Mouse (Mus musculus): ENCODE results near the gene Trmo.

Trmo gene

DNA sequence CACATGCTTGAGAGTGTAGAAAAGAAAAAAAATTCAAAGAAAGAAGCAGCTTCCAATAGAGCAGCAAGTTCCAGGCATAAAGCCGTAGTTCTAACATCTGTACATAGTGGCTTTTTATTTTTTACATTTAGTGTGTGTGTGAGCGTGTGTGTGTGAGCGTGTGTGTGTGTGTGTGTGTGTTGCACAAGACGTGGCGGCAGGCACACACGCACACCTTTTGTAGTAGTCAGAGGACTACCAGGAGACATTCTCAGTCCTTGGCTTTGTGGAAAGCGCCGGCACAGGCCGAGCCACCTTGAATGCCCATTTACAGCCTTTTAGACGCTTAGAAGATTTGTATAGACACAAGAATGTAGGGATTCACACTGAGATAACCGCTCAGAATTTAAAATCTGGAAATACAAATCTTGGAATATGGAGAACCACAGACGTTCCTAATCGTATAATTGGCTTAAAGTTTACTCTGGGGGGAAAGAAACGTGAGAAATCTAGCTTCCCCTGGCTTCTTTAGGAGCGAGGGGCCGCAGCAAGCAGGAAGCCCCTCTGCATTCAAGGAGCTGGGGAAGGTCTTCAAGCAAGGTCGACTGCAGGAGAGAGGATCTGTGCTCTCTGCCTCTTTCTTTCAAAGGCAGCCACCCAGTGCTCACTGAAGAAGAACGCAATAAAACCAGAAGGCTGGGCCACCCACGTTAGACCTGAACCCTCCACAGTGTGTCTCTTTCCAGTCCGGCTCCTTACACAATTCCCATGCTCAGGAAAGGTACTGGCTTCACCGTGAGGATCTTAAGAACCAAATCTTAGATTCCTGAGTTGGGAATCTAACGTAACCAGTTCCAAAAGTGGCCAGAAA, 47.2 kb downstream of the Trmo start:
- no peak for DNase-seq (ENCODE audit: low read depth, low spot score)

DNA sequence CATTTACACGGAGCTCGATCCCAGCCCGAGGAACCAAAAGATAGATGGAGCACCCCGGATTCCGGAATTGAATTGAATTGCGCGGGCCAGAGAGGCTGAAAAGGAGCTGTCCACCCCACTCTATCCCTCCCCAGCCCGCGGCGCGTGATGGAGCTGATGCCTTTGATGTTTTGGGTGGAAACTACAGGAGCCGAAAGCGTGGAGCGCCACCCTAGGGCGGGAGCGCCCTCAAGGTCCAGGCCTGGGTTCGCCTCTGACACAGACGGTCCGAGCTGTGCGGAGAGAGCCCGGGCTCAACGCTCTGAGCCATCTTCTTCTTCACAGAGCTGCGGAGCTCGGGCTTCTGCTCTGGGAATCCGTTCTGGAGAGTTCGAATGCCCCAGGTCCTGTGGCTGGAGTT, 49.7 kb downstream of the Trmo start:
- DNase-seq (ENCODE audit: low read depth, low spot score), result no peak

DNA sequence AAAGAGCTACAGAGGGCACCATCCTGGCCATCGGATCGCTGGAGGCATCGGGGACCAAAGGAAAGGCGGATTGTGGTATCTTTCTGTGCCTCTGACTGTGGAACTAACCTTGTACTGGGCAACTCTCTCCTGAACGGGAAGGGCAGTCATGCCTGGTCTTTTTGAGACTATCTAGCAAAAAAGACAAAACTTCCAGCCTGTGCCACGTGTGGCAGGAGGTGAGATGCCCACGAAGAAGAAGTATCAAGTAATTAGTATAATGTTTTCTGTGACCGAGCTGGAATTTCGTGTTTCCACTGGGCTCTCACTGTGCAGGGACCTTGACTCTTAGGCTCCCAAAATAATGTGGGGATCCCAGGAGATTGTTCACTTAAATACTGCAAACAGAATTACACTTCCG, 50.2 kb downstream of the Trmo start:
- no peak for DNase-seq (ENCODE audit: low read depth, low spot score)

DNA sequence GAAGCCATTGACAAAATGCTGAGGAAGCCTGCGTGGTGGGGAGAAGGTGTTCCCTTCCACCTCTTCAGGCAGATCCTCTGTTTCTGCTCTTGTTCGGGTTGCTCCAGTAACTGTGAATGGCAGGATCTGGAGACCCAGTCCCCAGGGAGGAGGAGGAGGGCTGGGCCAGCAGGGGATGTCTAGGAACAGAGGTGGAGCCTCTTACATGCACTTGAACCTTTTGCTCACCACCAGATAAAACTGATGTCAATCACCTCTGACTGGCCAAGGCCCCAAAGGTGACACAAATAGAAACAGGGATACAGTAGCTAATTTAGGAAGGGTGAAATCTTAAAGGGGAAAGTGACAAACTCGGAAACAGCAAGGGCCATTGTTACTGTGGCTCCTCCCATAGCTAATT, 51.2 kb downstream of the Trmo start:
- DNase-seq (ENCODE audit: low read depth, low spot score), result no peak

DNA sequence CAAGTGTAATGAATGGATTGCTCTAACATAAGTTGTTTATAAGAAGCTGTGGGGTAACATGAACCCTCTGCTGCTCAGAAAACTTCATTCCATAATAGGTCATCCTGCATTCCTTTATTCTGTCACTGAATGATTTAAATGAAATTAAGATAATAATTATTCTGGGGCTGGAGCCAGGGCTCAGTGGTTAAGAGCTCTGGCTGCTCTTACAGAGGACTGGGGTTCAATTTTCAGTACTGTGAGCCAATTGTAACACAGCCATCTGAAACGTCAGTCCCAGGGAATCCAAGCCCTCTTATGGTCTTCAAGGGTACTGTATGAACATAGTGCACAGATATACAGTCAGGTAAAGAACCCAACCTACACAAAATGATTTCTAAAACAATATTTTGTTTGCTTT, 53.4 kb downstream of the Trmo start:
- no peak for DNase-seq (ENCODE audit: low read depth, low spot score)

DNA sequence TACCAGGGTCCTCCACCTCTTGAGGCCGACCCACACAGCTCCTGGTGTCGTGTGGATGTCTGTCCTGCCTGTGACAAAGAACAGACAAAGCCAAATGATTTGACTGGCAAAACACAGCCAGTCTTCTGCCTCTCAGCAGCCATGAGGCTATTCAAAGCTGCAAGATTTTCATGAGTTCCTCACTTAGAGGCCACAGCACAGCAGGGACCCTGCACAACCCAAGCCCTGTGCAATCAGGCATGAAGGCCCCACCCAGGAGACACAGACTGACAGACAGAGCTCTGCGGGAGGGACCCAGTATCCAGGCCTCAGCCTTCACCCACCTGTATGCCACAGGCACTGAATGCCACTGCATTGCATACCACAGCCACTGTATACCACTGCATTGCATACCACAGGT, 60.3 kb downstream of the Trmo start:
- no peak for DNase-seq (ENCODE audit: low read depth, low spot score)

Measured in c-Kit-negative CD71-positive TER-119-positive erythroid progenitor cells, embryonic 14.5 days (primary cell).